Mouse (Mus musculus): ENCODE data around the gene Pax6. TPM values are rescaled to one million over a fixed set of nuclear protein-coding genes. Genes with fewer than 3 reads are reported as not detected.

Pax6 gene
- polyA plus RNA-seq, 1 experiment, result 2.6 TPM

GRCm38 (mm10) chr2:105709126-105709525 is 40.4 kb downstream of the Pax6 start:
- Histone ChIP-seq H3K27me3 (ENCODE audit: control insufficient read depth, insufficient read depth, low read length) (no peaks in the 10 kb centered on the region), H3K4me1 (ENCODE audit: control insufficient read depth, insufficient read depth, insufficient read length, low read length) (no peaks in the 10 kb centered on the region), H3K36me3 (ENCODE audit: control insufficient read depth, insufficient read depth, low read length) (no peaks in the 10 kb centered on the region), H3K4me3 (ENCODE audit: low read depth, low read length) (no peak overlapping the region), H3K27ac (ENCODE audit: insufficient read depth, low read depth, low read length) (no peak overlapping the region)
- WGBS, result 84% methylated on average over 3 of the region's 3 CpGs
- TF ChIP-seq POLR2A (IDR thresholded peaks at IDR 0.05; ENCODE audit: low read depth, low read length) (no peak), CTCF (IDR thresholded peaks at IDR 0.05; ENCODE audit: extremely low read depth, insufficient read length, insufficient replicate concordance, low read depth, low read length) (no peak)

GRCm38 (mm10) chr2:105710511-105710910 is 41.8 kb downstream of the Pax6 start:
- WGBS, result 92% methylated on average over 3 of the region's 3 CpGs
- Histone ChIP-seq H3K36me3 (ENCODE audit: control insufficient read depth, insufficient read depth, low read length) (no peaks in the 10 kb centered on the region), H3K4me3 (ENCODE audit: low read depth, low read length) (no peak overlapping the region), H3K27ac (ENCODE audit: insufficient read depth, low read depth, low read length) (no peak overlapping the region), H3K4me1 (ENCODE audit: control insufficient read depth, insufficient read depth, insufficient read length, low read length) (no peaks in the 10 kb centered on the region), H3K27me3 (ENCODE audit: control insufficient read depth, insufficient read depth, low read length) (no peaks in the 10 kb centered on the region)
- TF ChIP-seq CTCF (IDR thresholded peaks at IDR 0.05; ENCODE audit: extremely low read depth, insufficient read length, insufficient replicate concordance, low read depth, low read length) (no peak), POLR2A (IDR thresholded peaks at IDR 0.05; ENCODE audit: low read depth, low read length) (no peak)

- Histone ChIP-seq H3K4me1 (ENCODE audit: control insufficient read depth, insufficient read depth, insufficient read length, low read length) (no peaks in the 10 kb centered on the region), H3K36me3 (ENCODE audit: control insufficient read depth, insufficient read depth, low read length) (no peaks in the 10 kb centered on the region), H3K27me3 (ENCODE audit: control insufficient read depth, insufficient read depth, low read length) (no peaks in the 10 kb centered on the region), H3K27ac (ENCODE audit: insufficient read depth, low read depth, low read length) (no peak overlapping the region), H3K4me3 (ENCODE audit: low read depth, low read length) (no peak overlapping the region)
- TF ChIP-seq POLR2A (IDR thresholded peaks at IDR 0.05; ENCODE audit: low read depth, low read length) (no peak), CTCF (IDR thresholded peaks at IDR 0.05; ENCODE audit: extremely low read depth, insufficient read length, insufficient replicate concordance, low read depth, low read length) (no peak)
- WGBS, result 94% methylated on average over 8 of the region's 8 CpGs
Observed at GRCm38 (mm10) chr2:105715409-105716115, 46.9 kb downstream of the Pax6 start.

GRCm38 (mm10) chr2:105726657-105727056 is 58.0 kb downstream of the Pax6 start:
- H3K36me3 ChIP-seq (ENCODE audit: control insufficient read depth, insufficient read depth, low read length), result no peaks in the 10 kb centered on the region

GRCm38 (mm10) chr2:105730704-105731103 is 62.0 kb downstream of the Pax6 start:
- no peaks in the 10 kb centered on the region for H3K27me3 ChIP-seq (ENCODE audit: control insufficient read depth, insufficient read depth, low read length)
- WGBS, result 94% methylated on average over 3 of the region's 3 CpGs
- no peak overlapping the region for H3K27ac ChIP-seq (ENCODE audit: insufficient read depth, low read depth, low read length)
- H3K4me1 ChIP-seq (ENCODE audit: control insufficient read depth, insufficient read depth, insufficient read length, low read length), result no peaks in the 10 kb centered on the region
- H3K4me3 ChIP-seq (ENCODE audit: low read depth, low read length), result no peak overlapping the region
- no peaks in the 10 kb centered on the region for H3K36me3 ChIP-seq (ENCODE audit: control insufficient read depth, insufficient read depth, low read length)
- no peak for TF ChIP-seq CTCF (IDR thresholded peaks at IDR 0.05; ENCODE audit: extremely low read depth, insufficient read length, insufficient replicate concordance, low read depth, low read length)
- TF ChIP-seq POLR2A (IDR thresholded peaks at IDR 0.05; ENCODE audit: low read depth, low read length), result no peak

More at GRCm38 (mm10) chr2:105726657-105727056, 58.0 kb downstream of the Pax6 start:
- Histone ChIP-seq H3K27me3 (ENCODE audit: control insufficient read depth, insufficient read depth, low read length) (no peaks in the 10 kb centered on the region), H3K4me1 (ENCODE audit: control insufficient read depth, insufficient read depth, insufficient read length, low read length) (no peaks in the 10 kb centered on the region), H3K27ac (ENCODE audit: insufficient read depth, low read depth, low read length) (no peak overlapping the region), H3K4me3 (ENCODE audit: low read depth, low read length) (no peak overlapping the region)
- WGBS, result 85% methylated on average over 9 of the region's 9 CpGs
- no peak for TF ChIP-seq POLR2A (IDR thresholded peaks at IDR 0.05; ENCODE audit: low read depth, low read length)

GRCm38 (mm10) chr2:105736166-105736565 is 67.5 kb downstream of the Pax6 start:
- Histone ChIP-seq H3K4me3 (ENCODE audit: low read depth, low read length) (no peak overlapping the region), H3K27me3 (ENCODE audit: control insufficient read depth, insufficient read depth, low read length) (no peaks in the 10 kb centered on the region), H3K27ac (ENCODE audit: insufficient read depth, low read depth, low read length) (no peak overlapping the region), H3K36me3 (ENCODE audit: control insufficient read depth, insufficient read depth, low read length) (no peaks in the 10 kb centered on the region), H3K4me1 (ENCODE audit: control insufficient read depth, insufficient read depth, insufficient read length, low read length) (no peaks in the 10 kb centered on the region)
- no peak for TF ChIP-seq POLR2A (IDR thresholded peaks at IDR 0.05; ENCODE audit: low read depth, low read length)
- TF ChIP-seq CTCF (IDR thresholded peaks at IDR 0.05; ENCODE audit: extremely low read depth, insufficient read length, insufficient replicate concordance, low read depth, low read length), result no peak

- Histone ChIP-seq H3K27me3 (ENCODE audit: control insufficient read depth, insufficient read depth, low read length) (no peaks in the 10 kb centered on the region), H3K36me3 (ENCODE audit: control insufficient read depth, insufficient read depth, low read length) (no peaks in the 10 kb centered on the region), H3K27ac (ENCODE audit: insufficient read depth, low read depth, low read length) (no peak overlapping the region), H3K4me1 (ENCODE audit: control insufficient read depth, insufficient read depth, insufficient read length, low read length) (peaks cover 5% of the 10 kb centered on the region; the same call in 1 of the 2 replicates), H3K4me3 (ENCODE audit: low read depth, low read length) (no peak overlapping the region)
- TF ChIP-seq POLR2A (IDR thresholded peaks at IDR 0.05; ENCODE audit: low read depth, low read length), result no peak
- TF ChIP-seq CTCF (IDR thresholded peaks at IDR 0.05; ENCODE audit: extremely low read depth, insufficient read length, insufficient replicate concordance, low read depth, low read length), result no peak
- 93% methylated on average over 7 of the region's 7 CpGs for WGBS
Observed at GRCm38 (mm10) chr2:105746896-105747295, 78.2 kb downstream of the Pax6 start.

Other genes starting within 250 kb of the Pax6 start
- gene Elp4, start 235.7 kb downstream of the Pax6 start, polyA plus RNA-seq (2012; rRNA removed), result 0.61 and 1.7 TPM in 2 replicates
- gene Immp1l, start 235.7 kb downstream of the Pax6 start, polyA plus RNA-seq (2012; rRNA removed), result 1.7 and 2.8 TPM in 2 replicates

Data from small intestine, adult 2 months (tissue).